Mouse (Mus musculus): ENCODE results near the gene Fshr. TPM values are rescaled to one million over a fixed set of nuclear protein-coding genes. Genes with fewer than 3 reads are reported as not detected.
"Not testable (repeated sequence)": the region's sequence is repeated elsewhere in the genome, so short reads cannot be mapped to it uniquely, and the experiment has no call there.

Gene Fshr
- polyA plus RNA-seq, 1 experiment, result not detected

GRCm38 (mm10) chr17:89162475-89162874 lies 38.0 kb downstream of the Fshr start:
- H3K79me2 ChIP-seq (ENCODE audit: control insufficient read depth, insufficient read depth), result no peaks in the 10 kb centered on the region
- no peak overlapping the region for H3K4me3 ChIP-seq
- no peak overlapping the region for H3ac ChIP-seq (ENCODE audit: control insufficient read depth, insufficient read length)
- no peak overlapping the region for H3K4me2 ChIP-seq (ENCODE audit: low read depth)
- no peaks in the 10 kb centered on the region for H3K36me3 ChIP-seq (ENCODE audit: control insufficient read depth, insufficient read depth)
- no peaks in the 10 kb centered on the region for H3K27me3 ChIP-seq (ENCODE audit: control insufficient read depth, insufficient read depth, insufficient read length)
- TF ChIP-seq MYOG (IDR thresholded peaks at IDR 0.05; ENCODE audit: control insufficient read depth in 1 of 3, insufficient read depth in 1 of 3, insufficient read length in 2 of 3, low read depth in 2 of 3) (no peak), POLR2AphosphoS2 (IDR thresholded peaks at IDR 0.05; ENCODE audit: insufficient read length, low read depth) (no peak), E2F4 (IDR thresholded peaks at IDR 0.05; ENCODE audit: insufficient read depth) (no peak), TCF12 (IDR thresholded peaks at IDR 0.05; ENCODE audit: insufficient read depth, poor library complexity, severe bottlenecking) (no peak), CEBPB (IDR thresholded peaks at IDR 0.05; ENCODE audit: insufficient read depth, poor library complexity, severe bottlenecking) (no peak), MYOD1 (IDR thresholded peaks at IDR 0.05; ENCODE audit: control insufficient read depth in 1 of 3, insufficient read length in 2 of 3, low read depth in 2 of 3) (no peak), USF1 (IDR thresholded peaks at IDR 0.05; ENCODE audit: low read depth) (no peak), POLR2A (IDR thresholded peaks at IDR 0.05; ENCODE audit: insufficient read length, low read depth) (no peak)

DNA sequence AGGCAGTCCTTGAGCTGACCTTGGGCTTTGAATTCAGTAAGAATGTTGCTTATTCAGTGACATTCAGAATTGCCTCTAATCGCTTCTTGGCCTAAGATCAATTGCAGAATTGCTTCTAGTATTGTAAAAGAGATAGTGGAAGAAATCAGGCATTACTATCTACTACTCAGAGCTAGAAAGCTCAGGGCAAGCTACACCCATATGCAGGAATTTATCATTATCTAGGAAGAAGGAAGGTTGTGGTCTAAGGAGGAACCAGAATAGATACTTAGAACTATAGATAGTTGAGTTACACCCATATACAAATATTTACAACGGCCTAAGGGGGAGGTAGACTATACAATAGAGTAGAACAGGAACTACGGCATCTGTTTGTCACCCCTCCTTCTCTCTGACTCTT lies 41.1 kb downstream of the Fshr start:
- H3K79me2 ChIP-seq (ENCODE audit: control insufficient read depth, insufficient read depth); H3ac ChIP-seq (ENCODE audit: control insufficient read depth, insufficient read length); H3K4me2 ChIP-seq (ENCODE audit: low read depth); H3K36me3 ChIP-seq (ENCODE audit: control insufficient read depth, insufficient read depth); H3K4me3 ChIP-seq; H3K27me3 ChIP-seq (ENCODE audit: control insufficient read depth, insufficient read depth, insufficient read length): not testable (repeated sequence)

DNA sequence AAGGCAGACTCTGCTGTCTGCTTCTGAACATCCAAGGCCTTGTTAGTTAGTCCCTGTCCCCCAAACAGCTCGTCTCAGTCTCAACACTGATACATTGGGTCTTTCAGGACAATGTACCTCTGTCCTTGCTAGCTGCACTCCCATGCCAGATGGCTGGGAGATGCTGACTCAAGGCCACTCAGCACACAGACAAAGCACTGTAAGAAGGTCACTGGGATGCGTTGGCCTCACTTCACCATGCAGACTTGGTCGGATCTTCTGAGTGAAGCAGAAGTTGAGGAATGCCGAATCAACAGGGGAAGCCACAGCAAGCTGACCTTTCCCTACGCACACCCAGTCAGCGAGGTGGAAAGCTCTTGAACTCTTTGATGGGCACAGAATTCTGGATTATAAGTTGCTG lies 55.7 kb downstream of the Fshr start:
- TF ChIP-seq REST (IDR thresholded peaks at IDR 0.05; ENCODE audit: insufficient read depth, insufficient read length) (no peak), CEBPB (IDR thresholded peaks at IDR 0.05; ENCODE audit: insufficient read depth, poor library complexity, severe bottlenecking) (no peak), POLR2A (IDR thresholded peaks at IDR 0.05; ENCODE audit: insufficient read length, low read depth) (no peak), TCF3 (IDR thresholded peaks at IDR 0.05; ENCODE audit: insufficient read length, low read depth) (no peak), POLR2AphosphoS2 (IDR thresholded peaks at IDR 0.05; ENCODE audit: insufficient read length, low read depth) (no peak), MAX (IDR thresholded peaks at IDR 0.05; ENCODE audit: low read depth) (no peak), TCF12 (IDR thresholded peaks at IDR 0.05; ENCODE audit: insufficient read depth, poor library complexity, severe bottlenecking) (no peak), USF1 (IDR thresholded peaks at IDR 0.05; ENCODE audit: low read depth) (no peak), E2F4 (IDR thresholded peaks at IDR 0.05; ENCODE audit: insufficient read depth) (no peak), MYOD1 (IDR thresholded peaks at IDR 0.05; ENCODE audit: control insufficient read depth in 1 of 3, insufficient read length in 2 of 3, low read depth in 2 of 3) (no peak), MYOG (IDR thresholded peaks at IDR 0.05; ENCODE audit: control insufficient read depth in 1 of 3, insufficient read depth in 1 of 3, insufficient read length in 2 of 3, low read depth in 2 of 3) (no peak), SRF (IDR thresholded peaks at IDR 0.05; ENCODE audit: control insufficient read depth, insufficient read length, low read depth) (no peak)
- no peaks in the 10 kb centered on the region for H3K36me3 ChIP-seq (ENCODE audit: control insufficient read depth, insufficient read depth)
- H3K4me2 ChIP-seq (ENCODE audit: low read depth), result no peak overlapping the region
- H3K79me2 ChIP-seq (ENCODE audit: control insufficient read depth, insufficient read depth), result no peaks in the 10 kb centered on the region
- H3K4me3 ChIP-seq, result no peak overlapping the region
- H3ac ChIP-seq (ENCODE audit: control insufficient read depth, insufficient read length), result no peak overlapping the region
- H3K27me3 ChIP-seq (ENCODE audit: control insufficient read depth, insufficient read depth, insufficient read length), result no peaks in the 10 kb centered on the region

DNA sequence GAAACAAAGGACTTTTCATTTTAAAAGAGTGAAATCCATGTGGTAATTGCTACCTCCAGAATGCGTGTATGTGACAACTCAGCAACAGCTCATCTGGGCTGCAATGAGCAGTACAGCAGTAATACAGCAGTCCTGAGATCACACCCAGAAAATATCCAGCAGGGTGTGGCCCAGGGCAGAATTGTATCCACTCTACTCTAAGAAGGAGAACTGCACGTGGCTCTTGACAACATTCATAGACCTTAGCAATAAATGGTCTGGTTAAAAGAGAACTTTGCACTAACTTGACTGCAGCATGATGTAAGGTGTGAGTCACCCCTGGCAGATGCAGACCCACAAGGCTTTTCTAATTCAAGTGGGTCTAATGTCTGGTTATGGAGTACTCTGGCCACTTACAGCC lies 80.5 kb downstream of the Fshr start:
- Histone ChIP-seq H3K36me3 (ENCODE audit: control insufficient read depth, insufficient read depth) (no peaks in the 10 kb centered on the region), H3K4me2 (ENCODE audit: low read depth) (no peak overlapping the region), H3K79me2 (ENCODE audit: control insufficient read depth, insufficient read depth) (no peaks in the 10 kb centered on the region), H3K27me3 (ENCODE audit: control insufficient read depth, insufficient read depth, insufficient read length) (no peaks in the 10 kb centered on the region), H3K4me3 (no peak overlapping the region), H3ac (ENCODE audit: control insufficient read depth, insufficient read length) (no peak overlapping the region)
- TF ChIP-seq MAX (IDR thresholded peaks at IDR 0.05; ENCODE audit: low read depth), result no peak

GRCm38 (mm10) chr17:89119250-89119649 lies 81.2 kb downstream of the Fshr start:
- Histone ChIP-seq H3K79me2 (ENCODE audit: control insufficient read depth, insufficient read depth) (no peaks in the 10 kb centered on the region), H3ac (ENCODE audit: control insufficient read depth, insufficient read length) (no peak overlapping the region), H3K27me3 (ENCODE audit: control insufficient read depth, insufficient read depth, insufficient read length) (no peaks in the 10 kb centered on the region), H3K36me3 (ENCODE audit: control insufficient read depth, insufficient read depth) (no peaks in the 10 kb centered on the region), H3K4me3 (no peak overlapping the region), H3K4me2 (ENCODE audit: low read depth) (no peak overlapping the region)
- TF ChIP-seq TCF3 (IDR thresholded peaks at IDR 0.05; ENCODE audit: insufficient read length, low read depth) (no peak), MYOD1 (IDR thresholded peaks at IDR 0.05; ENCODE audit: control insufficient read depth in 1 of 3, insufficient read length in 2 of 3, low read depth in 2 of 3) (no peak), POLR2AphosphoS2 (IDR thresholded peaks at IDR 0.05; ENCODE audit: insufficient read length, low read depth) (no peak), MAX (IDR thresholded peaks at IDR 0.05; ENCODE audit: low read depth) (no peak), USF1 (IDR thresholded peaks at IDR 0.05; ENCODE audit: low read depth) (no peak), POLR2A (IDR thresholded peaks at IDR 0.05; ENCODE audit: insufficient read length, low read depth) (no peak), E2F4 (IDR thresholded peaks at IDR 0.05; ENCODE audit: insufficient read depth) (no peak), REST (IDR thresholded peaks at IDR 0.05; ENCODE audit: insufficient read depth, insufficient read length) (no peak), TCF12 (IDR thresholded peaks at IDR 0.05; ENCODE audit: insufficient read depth, poor library complexity, severe bottlenecking) (no peak), SRF (IDR thresholded peaks at IDR 0.05; ENCODE audit: control insufficient read depth, insufficient read length, low read depth) (no peak), CEBPB (IDR thresholded peaks at IDR 0.05; ENCODE audit: insufficient read depth, poor library complexity, severe bottlenecking) (no peak), MYOG (IDR thresholded peaks at IDR 0.05; ENCODE audit: control insufficient read depth in 1 of 3, insufficient read depth in 1 of 3, insufficient read length in 2 of 3, low read depth in 2 of 3) (no peak)

All from myocyte (in vitro differentiated cells).